Mouse (Mus musculus): ENCODE measurements around the gene Gopc. TPM values are rescaled to one million over a fixed set of nuclear protein-coding genes. Genes with fewer than 3 reads are reported as not detected.
"Not testable (repeated sequence)": the region's sequence is repeated elsewhere in the genome, so short reads cannot be mapped to it uniquely, and the experiment has no call there.

Gene Gopc
- total RNA-seq, 2 experiments from 2014 or later: 7.6 to 9.3 TPM

DNA sequence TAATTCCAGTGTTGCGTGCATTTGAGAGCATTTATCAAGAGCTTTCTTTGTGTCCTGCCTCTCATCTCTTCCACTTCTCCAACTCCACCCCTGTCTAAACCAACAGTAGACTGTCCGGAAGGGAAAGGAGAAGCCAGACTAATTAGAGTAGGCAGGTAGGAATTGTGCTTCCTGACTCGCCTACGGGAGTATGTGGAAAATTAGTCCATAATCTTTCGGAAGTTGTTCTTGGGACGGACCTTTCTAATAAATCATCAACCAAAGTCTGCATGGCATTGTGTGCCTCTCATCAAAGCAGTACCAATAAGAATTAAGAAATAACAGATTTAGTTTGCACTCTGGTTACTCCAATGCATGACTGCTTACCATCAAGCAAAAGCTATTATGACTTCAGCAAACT is 1.1 kb upstream of the Gopc start:
- Histone ChIP-seq H3K27ac (peak overlapping the region; percentile 96), H3K4me3 (peak overlapping the region; percentile 99)
- no peak for DNase-seq
- intact Hi-C loops (cut with DNase I): loop anchor here (2.0 to 10.0 kb wide), 3 partner anchors 34 to 788 kb away; partner anchors contain the start of genes Dcbld1, Fam162b and Nus1
- no peak for TF ChIP-seq CTCF (IDR thresholded peaks at IDR 0.05)

GRCm38 (mm10) chr10:52381321-52381801 is 563 bp downstream of the Gopc start:
- DNase-seq: no peak
- Histone ChIP-seq H3K4me3 (peak overlapping the region; percentile 99), H3K27ac (peak overlapping the region; percentile 96)
- TF ChIP-seq CTCF (IDR thresholded peaks at IDR 0.05): no peak
- intact Hi-C loops (cut with DNase I): loop anchor here (10.0 kb wide), 1 partner anchor 787 kb away; the partner anchor contains the start of gene Fam162b

DNA sequence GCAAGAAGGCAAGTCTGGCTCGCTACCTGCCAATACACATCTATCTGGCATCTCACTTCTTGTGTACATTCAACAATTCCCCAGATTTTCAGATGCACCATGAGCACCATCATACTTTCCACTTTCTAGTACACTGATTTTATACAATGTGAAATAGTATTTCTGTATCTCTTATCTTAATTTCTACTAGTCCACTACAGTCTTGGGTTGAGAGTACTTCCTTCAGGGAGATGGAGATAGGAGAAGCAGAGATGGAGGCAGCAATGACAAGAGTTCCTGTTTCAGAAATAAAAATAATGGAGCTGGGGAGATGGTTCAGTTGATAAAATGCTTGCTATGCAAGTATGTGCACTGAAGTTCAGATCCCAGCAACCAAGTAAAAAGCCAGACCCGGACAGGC is 4.1 kb downstream of the Gopc start:
- intact Hi-C loops (cut with DNase I): no loop called here
- no peak overlapping the region for H3K4me3 ChIP-seq
- DNase-seq: no peak
- no peak for TF ChIP-seq CTCF (IDR thresholded peaks at IDR 0.05)
- no peak overlapping the region for H3K27ac ChIP-seq

- Histone ChIP-seq H3K4me3 (no peak overlapping the region), H3K27ac (no peak overlapping the region)
- no peak for TF ChIP-seq CTCF (IDR thresholded peaks at IDR 0.05)
- DNase-seq: no peak
- intact Hi-C loops (cut with DNase I): no loop called here
These were observed 5.5 kb downstream of the Gopc start for GRCm38 (mm10) chr10:52376422-52376821.

DNA sequence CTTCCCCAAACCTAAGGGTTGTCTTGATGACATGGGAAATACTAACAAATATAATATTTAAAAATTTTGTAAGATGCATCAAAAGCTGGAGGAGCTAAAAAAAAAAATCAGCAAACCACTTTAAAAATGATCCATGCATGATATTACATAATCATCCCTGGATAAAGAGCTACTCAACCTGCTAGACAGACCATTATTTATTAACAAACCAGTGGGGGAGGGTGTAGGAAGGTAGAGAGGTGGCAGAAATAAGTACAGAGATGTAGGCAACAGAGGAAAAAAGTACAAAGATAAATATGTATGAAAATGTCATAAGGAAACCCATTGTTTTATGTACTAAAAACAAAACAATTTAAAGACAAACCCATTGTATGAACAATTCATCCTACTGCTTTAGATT is 7.3 kb downstream of the Gopc start:
- intact Hi-C loops (cut with DNase I): no loop called here

GRCm38 (mm10) chr10:52373834-52374233 is 8.1 kb downstream of the Gopc start:
- DNase-seq: no peak
- no peak for TF ChIP-seq CTCF (IDR thresholded peaks at IDR 0.05)

More for the DNA sequence above, 7.3 kb downstream of the Gopc start:
- Histone ChIP-seq H3K27ac (no peak overlapping the region), H3K4me3 (no peak overlapping the region)
- TF ChIP-seq CTCF (IDR thresholded peaks at IDR 0.05): no peak
- no peak for DNase-seq

GRCm38 (mm10) chr10:52368376-52368775 is 13.5 kb downstream of the Gopc start:
- DNase-seq: no peak
- H3K4me3 ChIP-seq: no peak overlapping the region
- intact Hi-C loops (cut with DNase I): no loop called here
- TF ChIP-seq CTCF (IDR thresholded peaks at IDR 0.05): no peak
- no peak overlapping the region for H3K27ac ChIP-seq

More at GRCm38 (mm10) chr10:52373834-52374233, 8.1 kb downstream of the Gopc start:
- Histone ChIP-seq H3K4me3 (no peak overlapping the region), H3K27ac (no peak overlapping the region)
- intact Hi-C loops (cut with DNase I): no loop called here

GRCm38 (mm10) chr10:52360862-52361609 is 20.9 kb downstream of the Gopc start:
- no peak for TF ChIP-seq CTCF (IDR thresholded peaks at IDR 0.05)
- no peak overlapping the region for H3K27ac ChIP-seq
- intact Hi-C loops (cut with DNase I): no loop called here
- H3K4me3 ChIP-seq: no peak overlapping the region
- no peak for DNase-seq

DNA sequence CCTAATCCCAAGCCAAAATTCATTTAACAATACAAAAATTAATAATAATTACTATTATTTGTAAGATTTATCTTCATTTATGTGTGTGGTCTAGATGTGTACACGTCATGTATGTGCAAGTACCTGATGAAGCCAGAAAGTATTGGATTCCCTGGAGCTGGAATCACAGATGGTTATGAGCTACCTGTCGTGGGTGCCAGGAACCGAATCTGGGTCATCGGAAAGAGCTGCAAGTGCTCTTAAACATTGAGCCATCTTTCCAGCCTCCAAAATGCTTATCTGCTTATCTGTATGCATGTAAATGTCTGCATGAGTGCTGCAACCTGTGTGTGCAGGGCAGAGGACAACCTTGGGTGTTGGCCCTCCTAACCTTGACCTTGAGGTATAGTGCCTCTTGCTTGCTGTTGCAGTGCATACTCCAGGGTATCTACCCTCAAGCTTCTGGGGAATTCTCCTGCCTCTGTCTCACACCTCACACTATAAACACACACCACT is 21.6 kb downstream of the Gopc start:
- intact Hi-C loops (cut with DNase I): no loop called here
- TF ChIP-seq CTCF (IDR thresholded peaks at IDR 0.05): no peak
- H3K27ac ChIP-seq: no peak overlapping the region
- DNase-seq: no peak
- no peak overlapping the region for H3K4me3 ChIP-seq

DNA sequence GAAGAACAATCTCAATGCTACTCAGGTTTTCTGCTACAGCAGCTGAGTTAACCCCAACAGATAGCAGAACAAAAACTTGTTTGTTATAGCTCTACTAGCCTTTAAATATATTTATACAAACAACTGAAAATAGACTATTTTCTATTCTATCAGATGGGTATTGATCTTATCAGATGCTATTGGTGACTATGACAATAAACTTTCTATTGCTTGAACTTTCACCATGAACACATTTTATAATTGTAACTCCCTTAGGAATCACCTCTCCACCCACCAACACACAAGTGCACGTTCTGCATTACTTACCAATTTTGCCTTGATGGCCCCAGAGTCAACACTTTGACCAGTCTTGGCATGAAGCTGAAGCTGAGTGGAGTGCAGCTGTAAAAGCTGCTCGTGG is 23.5 kb downstream of the Gopc start, which contains the start of gene Gm26741:
TSS of gene Gm26741 (plus strand) at position 301 of the 400 bp plus-strand sequence.
- TF ChIP-seq CTCF (IDR thresholded peaks at IDR 0.05): no peak
- no peak within 1 kb of the TSS for H3K4me3 ChIP-seq
- intact Hi-C loops (cut with DNase I): no loop called here

GRCm38 (mm10) chr10:52353184-52353583 is 28.7 kb downstream of the Gopc start:
- intact Hi-C loops (cut with DNase I): no loop called here

More for the DNA sequence above, 23.5 kb downstream of the Gopc start, which contains the start of gene Gm26741:
- DNase-seq: no peak
- H3K27ac ChIP-seq: no peak within 1 kb of the TSS

GRCm38 (mm10) chr10:52343324-52343723 is 38.6 kb downstream of the Gopc start:
- intact Hi-C loops (cut with DNase I); H3K27ac ChIP-seq; H3K4me3 ChIP-seq; DNase-seq: not testable (repeated sequence)

More at GRCm38 (mm10) chr10:52353184-52353583, 28.7 kb downstream of the Gopc start:
- no peak for DNase-seq
- no peak for TF ChIP-seq CTCF (IDR thresholded peaks at IDR 0.05)
- no peak overlapping the region for H3K4me3 ChIP-seq
- no peak overlapping the region for H3K27ac ChIP-seq

DNA sequence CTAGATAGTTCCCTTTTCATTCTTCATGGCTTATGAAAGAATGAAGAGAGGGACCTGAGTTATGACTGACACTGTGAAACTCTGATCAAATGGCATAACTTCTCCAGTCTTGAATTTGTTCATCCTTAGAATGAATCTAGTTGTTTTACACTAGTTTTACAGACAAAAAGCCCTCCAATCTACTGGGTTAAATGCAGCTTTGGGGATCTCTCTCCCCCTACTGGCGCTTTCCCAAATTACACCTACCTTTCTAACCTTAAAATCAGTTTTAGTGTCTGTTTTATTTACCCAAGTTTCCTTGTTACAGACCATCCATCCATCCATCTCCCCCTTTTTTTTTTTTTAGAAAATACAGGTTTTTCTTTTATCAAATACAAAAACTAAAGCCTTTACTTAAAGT is 50.9 kb downstream of the Gopc start:
- peak; percentile 75 for TF ChIP-seq CTCF (IDR thresholded peaks at IDR 0.05)
- Histone ChIP-seq H3K27ac (no peak overlapping the region), H3K4me3 (no peak overlapping the region)
- DNase-seq: no peak
- intact Hi-C loops (cut with DNase I): loop anchor here (2.0 to 10.0 kb wide), 3 partner anchors 98 to 226 kb away; partner anchors contain the start of gene Dcbld1
